Mouse (Mus musculus) kidney, postnatal 25 days (tissue): ENCODE measurements at regions not wholly inside any gene's neighbourhood (a gene's known extent, or its start where the extent isn't known, plus 50 kb on each side); places are given as distances from the start of the nearest gene placed in this dataset.

Experiments used
- DNase-seq, 2 experiments: peaks; one replicate each; pipeline ENCODE4 v3.0.0; 2021; ENCODE audit warnings: mixed read lengths in 2 of 2

GRCm38 (mm10) chr1:119255386-119256096, 166.5 kb downstream of the Inhbb start:
- DNase-seq: no peak

- no peak for DNase-seq
These were observed 167.1 kb downstream of the Inhbb start for GRCm38 (mm10) chr1:119254928-119255327.

- no peak for DNase-seq
These were observed 168.6 kb downstream of the Inhbb start for GRCm38 (mm10) chr1:119253371-119253851.

- DNase-seq: no peak
These were observed 169.6 kb downstream of the Inhbb start for GRCm38 (mm10) chr1:119252403-119252802.

GRCm38 (mm10) chr1:119251741-119252140, 170.3 kb downstream of the Inhbb start:
- DNase-seq: no peak

- peak; percentile 12 to 57 for DNase-seq
These were observed 173.1 kb downstream of the Inhbb start for GRCm38 (mm10) chr1:119248776-119249495.

- no peak for DNase-seq
These were observed 174.9 kb downstream of the Inhbb start for GRCm38 (mm10) chr1:119247117-119247516.

GRCm38 (mm10) chr1:119238463-119238862, 183.6 kb downstream of the Inhbb start:
- peak in 1 of 2 experiments; percentile 41 for DNase-seq

- DNase-seq: no peak
These were observed 183.4 kb upstream of the Gli2 start for GRCm38 (mm10) chr1:119236787-119237186.

GRCm38 (mm10) chr1:119234449-119234848, 181.0 kb upstream of the Gli2 start:
- peak; percentile 84 to 87 for DNase-seq

GRCm38 (mm10) chr1:119226996-119227395, 173.6 kb upstream of the Gli2 start:
- DNase-seq: no peak

GRCm38 (mm10) chr1:119223876-119224275, 170.5 kb upstream of the Gli2 start:
- no peak for DNase-seq

GRCm38 (mm10) chr1:119221901-119222300, 168.5 kb upstream of the Gli2 start:
- DNase-seq: no peak

- DNase-seq: peak; percentile 52 to 62
These were observed 167.6 kb upstream of the Gli2 start for GRCm38 (mm10) chr1:119221012-119221411.

GRCm38 (mm10) chr1:119219817-119220216, 166.4 kb upstream of the Gli2 start:
- DNase-seq: peak; percentile 53 to 81

- no peak for DNase-seq
These were observed 164.0 kb upstream of the Gli2 start for GRCm38 (mm10) chr1:119217387-119217786.

GRCm38 (mm10) chr1:119209607-119210007, 156.2 kb upstream of the Gli2 start:
- DNase-seq: peak; percentile 81 to 88

GRCm38 (mm10) chr1:119202456-119202855, 149.0 kb upstream of the Gli2 start:
- DNase-seq: no peak

- DNase-seq: peak; percentile 69 to 87
These were observed 143.9 kb upstream of the Gli2 start for GRCm38 (mm10) chr1:119197415-119197700.

- DNase-seq: no peak
These were observed 143.4 kb upstream of the Gli2 start for GRCm38 (mm10) chr1:119196674-119197414.

- peak; percentile 29 to 48 for DNase-seq
These were observed 141.1 kb upstream of the Gli2 start for GRCm38 (mm10) chr1:119194533-119194932.

GRCm38 (mm10) chr1:119191177-119191576, 137.8 kb upstream of the Gli2 start:
- DNase-seq: no peak

- no peak for DNase-seq
These were observed 136.1 kb upstream of the Gli2 start for GRCm38 (mm10) chr1:119189461-119190066.
